Mouse (Mus musculus) macrophage (primary cell): ENCODE results near the gene Notch4. TPM values are rescaled to one million over a fixed set of nuclear protein-coding genes. Genes with fewer than 3 reads are reported as not detected.

Experiments used
- H3K27ac ChIP-seq: fragments of 350-480 bp; formaldehyde crosslinking; 2 replicates; pipeline ENCODE4 v1.9.0; 2021
- H3K36me3 ChIP-seq: fragments of 350-480 bp; formaldehyde crosslinking; 2 replicates; pipeline ENCODE4 v1.9.0; 2021; ENCODE audit errors: inconsistent target
- H3K4me3 ChIP-seq: fragments of 350-480 bp; formaldehyde crosslinking; 2 replicates; pipeline ENCODE4 v1.9.0; 2021; ENCODE audit errors: inconsistent target
- H3K79me2 ChIP-seq: fragments of 350-480 bp; formaldehyde crosslinking; 2 replicates; pipeline ENCODE4 v1.9.0; 2021; ENCODE audit errors: inconsistent target
- WGBS: methylation state at CpG from one replicate; pipeline ENCODE4 v1.1.7; 2026; ENCODE audit warnings: inconsistent platforms; ENCODE audit not compliant: missing documents; 5-methylcytosine and 5-hydroxymethylcytosine counted together
- polyA plus RNA-seq: library from polyadenylated mRNA; stranded (reverse); fragments of 250-400 nt; gene quantifications from 3 replicates; pipeline ENCODE4 v1.2.4, GENCODE M21; 2018; ENCODE audit warnings: inconsistent platforms

Notch4 gene
- polyA plus RNA-seq, 1 experiment from 2014 or later = 0.11 TPM

GRCm38 (mm10) chr17:34613830-34614229 is 49.8 kb downstream of the Notch4 start:
- Histone ChIP-seq H3K36me3 (peaks cover 53% of the 10 kb centered on the region), H3K27ac (no peak overlapping the region), H3K79me2 (peaks cover 8% of the 10 kb centered on the region; the same call in 1 of the 2 replicates), H3K4me3 (no peak overlapping the region)
- WGBS = 98% methylated on average over 10 of the region's 10 CpGs

- H3K79me2 ChIP-seq = no peaks in the 10 kb centered on the region
- no peak within 1 kb of the TSS for H3K27ac ChIP-seq
- H3K36me3 ChIP-seq = peaks cover 48% of the 10 kb centered on the region
- WGBS = 94% methylated on average over 5 of the region's 6 CpGs
- no peak within 1 kb of the TSS for H3K4me3 ChIP-seq
Measured at GRCm38 (mm10) chr17:34615871-34616270, 51.8 kb downstream of the Notch4 start, which contains the start of gene Egfl8. Egfl8 (minus strand) TSS chr17:34615971.

- WGBS = 18% methylated on average over 6 of the region's 6 CpGs
- Histone ChIP-seq H3K27ac (no peak overlapping the region), H3K36me3 (peaks cover 46% of the 10 kb centered on the region), H3K4me3 (no peak overlapping the region), H3K79me2 (no peaks in the 10 kb centered on the region)
Measured at GRCm38 (mm10) chr17:34618999-34619398, 54.9 kb downstream of the Notch4 start.

- no peak overlapping the region for H3K4me3 ChIP-seq
- H3K27ac ChIP-seq = no peak overlapping the region
- 95% methylated on average over 8 of the region's 8 CpGs for WGBS
- H3K79me2 ChIP-seq = peaks cover 10% of the 10 kb centered on the region; the same call in 1 of the 2 replicates
- peaks cover 48% of the 10 kb centered on the region for H3K36me3 ChIP-seq
Measured at GRCm38 (mm10) chr17:34621006-34621405, 56.9 kb downstream of the Notch4 start.

- peaks cover 17% of the 10 kb centered on the region; the same call in 1 of the 2 replicates for H3K79me2 ChIP-seq
- H3K4me3 ChIP-seq = no peak overlapping the region
- H3K27ac ChIP-seq = no peak overlapping the region
- WGBS = 89% methylated on average over 9 of the region's 9 CpGs
- H3K36me3 ChIP-seq = peaks cover 37% of the 10 kb centered on the region
Measured at GRCm38 (mm10) chr17:34623161-34623560, 59.1 kb downstream of the Notch4 start.

- H3K79me2 ChIP-seq = peaks cover 17% of the 10 kb centered on the region; the same call in 1 of the 2 replicates
- WGBS = 93% methylated on average over 3 of the region's 3 CpGs
- H3K27ac ChIP-seq = no peak overlapping the region
- H3K36me3 ChIP-seq = peaks cover 37% of the 10 kb centered on the region
- no peak overlapping the region for H3K4me3 ChIP-seq
Measured at GRCm38 (mm10) chr17:34624981-34625380, 60.9 kb downstream of the Notch4 start.

- Histone ChIP-seq H3K4me3 (peak overlapping the region; percentile 80), H3K36me3 (peaks cover 32% of the 10 kb centered on the region), H3K79me2 (peaks cover 17% of the 10 kb centered on the region; the same call in 1 of the 2 replicates), H3K27ac (no peak overlapping the region)
- WGBS = 76% methylated on average over 16 of the region's 16 CpGs
Measured at GRCm38 (mm10) chr17:34626062-34626772, 62.1 kb downstream of the Notch4 start.

GRCm38 (mm10) chr17:34626773-34627092 is 62.7 kb downstream of the Notch4 start:
- WGBS = under 1% methylated on average over 18 of the region's 18 CpGs
- Histone ChIP-seq H3K79me2 (peaks cover 17% of the 10 kb centered on the region; the same call in 1 of the 2 replicates), H3K4me3 (peak overlapping the region; percentile 80), H3K27ac (peak overlapping the region; percentile 55), H3K36me3 (peaks cover 28% of the 10 kb centered on the region)

GRCm38 (mm10) chr17:34627093-34627942 is 63.2 kb downstream of the Notch4 start:
- Histone ChIP-seq H3K79me2 (peaks cover 17% of the 10 kb centered on the region; the same call in 1 of the 2 replicates), H3K36me3 (peaks cover 23% of the 10 kb centered on the region), H3K27ac (peak overlapping the region; percentile 92), H3K4me3 (peak overlapping the region; percentile 80)
- WGBS = 3% methylated on average over 44 of the region's 45 CpGs

- 5% methylated on average over 29 of the region's 29 CpGs for WGBS
- Histone ChIP-seq H3K79me2 (peaks cover 17% of the 10 kb centered on the region; the same call in 1 of the 2 replicates), H3K4me3 (peak within 1 kb of the TSS; percentile 80), H3K27ac (peak within 1 kb of the TSS; percentile 92), H3K36me3 (peaks cover 15% of the 10 kb centered on the region; the same call in 1 of the 2 replicates)
Measured at GRCm38 (mm10) chr17:34627943-34628643, 64.0 kb downstream of the Notch4 start, which contains the start of gene Ppt2. Ppt2 (minus strand) TSS chr17:34628510.

GRCm38 (mm10) chr17:34628644-34628967 is 64.5 kb downstream of the Notch4 start:
- WGBS = 76% methylated on average over 5 of the region's 5 CpGs
- Histone ChIP-seq H3K27ac (peak overlapping the region; percentile 92; the same call in 1 of the 2 replicates), H3K36me3 (peaks cover 12% of the 10 kb centered on the region; the same call in 1 of the 2 replicates), H3K79me2 (peaks cover 17% of the 10 kb centered on the region; the same call in 1 of the 2 replicates), H3K4me3 (peak overlapping the region; percentile 80; the same call in 1 of the 2 replicates)

- Histone ChIP-seq H3K79me2 (peaks cover 17% of the 10 kb centered on the region; the same call in 1 of the 2 replicates), H3K27ac (peak within 1 kb of the TSS; percentile 92), H3K36me3 (peaks cover 7% of the 10 kb centered on the region; the same call in 1 of the 2 replicates), H3K4me3 (peak within 1 kb of the TSS; percentile 80; the same call in 1 of the 2 replicates)
- WGBS = 82% methylated on average over 8 of the region's 16 CpGs
Measured at GRCm38 (mm10) chr17:34629221-34629751, 65.2 kb downstream of the Notch4 start, which contains the start of gene Prrt1. Prrt1 (plus strand) TSS chr17:34629533.

- peaks cover 17% of the 10 kb centered on the region; the same call in 1 of the 2 replicates for H3K79me2 ChIP-seq
- H3K27ac ChIP-seq = no peak overlapping the region
- H3K4me3 ChIP-seq = no peak overlapping the region
- H3K36me3 ChIP-seq = peaks cover 6% of the 10 kb centered on the region; the same call in 1 of the 2 replicates
- 56% methylated on average over 12 of the region's 12 CpGs for WGBS
Measured at GRCm38 (mm10) chr17:34629796-34630603, 65.9 kb downstream of the Notch4 start.
